Mouse (Mus musculus): ENCODE measurements around the gene Tmem151a. TPM values are rescaled to one million over a fixed set of nuclear protein-coding genes. Genes with fewer than 3 reads are reported as not detected.
A peak's percentile ranks its signal among the peaks of the same experiment; 100 is the strongest.

Gene Tmem151a
- total and polyA plus RNA-seq, 2 experiments from 2014 or later, result 37.0 to 46.2 TPM

GRCm38 (mm10) chr19:5051515-5051914 is 33.8 kb downstream of the Tmem151a start:
- no peak for TF ChIP-seq CTCF (IDR thresholded peaks at IDR 0.05; ENCODE audit: low read depth)
- Histone ChIP-seq H3K4me3 (ENCODE audit: low read depth, low read length) (no peak overlapping the region), H3K9me3 (ENCODE audit: low read length) (no peaks in the 10 kb centered on the region), H3K4me1 (ENCODE audit: insufficient read depth) (peaks cover 7% of the 10 kb centered on the region; the same call in 1 of the 2 replicates), H3K4me2 (ENCODE audit: low read depth) (no peak overlapping the region), H3K36me3 (ENCODE audit: insufficient read depth) (peaks cover 29% of the 10 kb centered on the region), H3K27me3 (ENCODE audit: insufficient read depth, low read length) (no peaks in the 10 kb centered on the region), H3K27ac (ENCODE audit: low read depth, low read length) (no peak overlapping the region), H3K9ac (no peak overlapping the region)
- WGBS, result 39% methylated on average over 3 of the region's 3 CpGs
- no peak for DNase-seq
- no peak for ATAC-seq

GRCm38 (mm10) chr19:5051031-5051430 is 34.3 kb downstream of the Tmem151a start:
- Histone ChIP-seq H3K4me3 (ENCODE audit: low read depth, low read length) (no peak overlapping the region), H3K4me2 (ENCODE audit: low read depth) (0 out of 2 replicates have a peak overlapping the region, but pooled peaks have one; percentile 1), H3K36me3 (ENCODE audit: insufficient read depth) (peaks cover 34% of the 10 kb centered on the region), H3K9me3 (ENCODE audit: low read length) (no peaks in the 10 kb centered on the region), H3K27me3 (ENCODE audit: insufficient read depth, low read length) (no peaks in the 10 kb centered on the region), H3K4me1 (ENCODE audit: insufficient read depth) (peaks cover 7% of the 10 kb centered on the region; the same call in 1 of the 2 replicates), H3K9ac (no peak overlapping the region), H3K27ac (ENCODE audit: low read depth, low read length) (no peak overlapping the region)
- ATAC-seq (no peak), DNase-seq (no peak)
- TF ChIP-seq CTCF (IDR thresholded peaks at IDR 0.05; ENCODE audit: low read depth), result no peak
- WGBS, result 14% methylated on average over 17 of the region's 17 CpGs

GRCm38 (mm10) chr19:5050047-5050905 is 35.1 kb downstream of the Tmem151a start, which contains the start of gene Rin1:
Gene Rin1 (plus strand): TSS chr19:5050481.
- Histone ChIP-seq H3K4me2 (ENCODE audit: low read depth) (peak within 1 kb of the TSS; percentile 15; the same call in 1 of the 2 replicates), H3K9me3 (ENCODE audit: low read length) (no peaks in the 10 kb centered on the region), H3K27me3 (ENCODE audit: insufficient read depth, low read length) (no peaks in the 10 kb centered on the region), H3K4me3 (ENCODE audit: low read depth, low read length) (no peak within 1 kb of the TSS), H3K36me3 (ENCODE audit: insufficient read depth) (peaks cover 39% of the 10 kb centered on the region), H3K4me1 (ENCODE audit: insufficient read depth) (peaks cover 7% of the 10 kb centered on the region; the same call in 1 of the 2 replicates), H3K27ac (ENCODE audit: low read depth, low read length) (peak within 1 kb of the TSS; percentile 47), H3K9ac (no peak within 1 kb of the TSS)
- TF ChIP-seq CTCF (IDR thresholded peaks at IDR 0.05; ENCODE audit: low read depth), result peak; percentile 62
- DNase-seq, result peak; percentile 82
- peak; percentile 93 for ATAC-seq
- WGBS, result 18% methylated on average over 13 of the region's 14 CpGs

- Histone ChIP-seq H3K4me3 (ENCODE audit: low read depth, low read length) (no peak overlapping the region), H3K36me3 (ENCODE audit: insufficient read depth) (peaks cover 39% of the 10 kb centered on the region), H3K9ac (no peak overlapping the region), H3K9me3 (ENCODE audit: low read length) (no peaks in the 10 kb centered on the region), H3K4me1 (ENCODE audit: insufficient read depth) (peaks cover 7% of the 10 kb centered on the region; the same call in 1 of the 2 replicates), H3K27me3 (ENCODE audit: insufficient read depth, low read length) (no peaks in the 10 kb centered on the region), H3K4me2 (ENCODE audit: low read depth) (no peak overlapping the region), H3K27ac (ENCODE audit: low read depth, low read length) (peak overlapping the region; percentile 47; the same call in 1 of the 2 replicates)
- DNase-seq (no peak), ATAC-seq (no peak)
- no peak for TF ChIP-seq CTCF (IDR thresholded peaks at IDR 0.05; ENCODE audit: low read depth)
- WGBS, result 80% methylated on average over 6 of the region's 6 CpGs
Observed at GRCm38 (mm10) chr19:5049325-5049724, 36.0 kb downstream of the Tmem151a start.

DNA sequence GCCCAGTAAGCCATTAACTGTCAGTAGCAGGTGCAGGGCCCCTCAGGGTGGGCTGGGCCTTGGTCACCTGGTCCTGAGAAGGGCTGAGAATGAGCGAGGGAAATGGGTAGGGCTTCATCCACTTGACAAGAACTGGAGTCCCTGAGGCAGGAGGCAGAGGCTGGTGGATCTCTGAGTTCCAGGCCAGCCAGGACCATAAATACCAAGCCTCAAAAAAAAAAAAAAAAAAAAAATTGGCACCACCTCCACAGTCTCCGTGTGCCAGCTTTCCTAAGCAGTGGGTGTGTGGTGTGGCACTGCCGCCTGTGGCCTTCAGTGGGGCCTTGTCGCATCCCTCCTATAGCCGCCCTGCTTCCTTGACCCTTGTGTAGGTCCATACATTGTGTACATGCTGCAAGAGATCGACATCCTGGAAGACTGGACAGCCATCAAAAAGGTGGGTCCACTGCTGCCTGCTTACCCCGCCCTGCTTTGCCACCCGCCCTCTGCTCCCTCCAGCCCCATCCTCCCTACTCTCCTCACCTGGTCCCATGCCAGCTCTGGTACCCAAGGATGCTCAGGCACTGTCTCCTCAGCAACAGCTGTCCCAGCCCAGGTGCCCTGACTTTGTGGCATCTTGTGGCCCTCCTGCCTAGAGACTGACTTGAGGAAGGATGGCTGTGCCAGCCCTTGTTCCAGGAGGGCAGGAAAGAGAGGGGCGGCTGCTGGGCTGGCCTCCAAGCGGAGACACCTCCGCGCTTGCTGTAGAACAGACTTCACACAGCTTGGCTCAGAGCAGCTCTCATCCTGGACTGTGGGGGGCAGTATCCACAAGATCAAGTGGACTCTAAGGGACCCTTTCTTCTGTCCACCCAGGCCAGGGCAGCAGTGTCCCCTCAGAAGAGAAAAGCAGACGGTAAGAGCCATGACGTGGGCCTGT is 36.9 kb downstream of the Tmem151a start:
- no peaks in the 10 kb centered on the region for H3K9me3 ChIP-seq (ENCODE audit: low read length)
- no peak overlapping the region for H3K27ac ChIP-seq (ENCODE audit: low read depth, low read length)
- TF ChIP-seq CTCF (IDR thresholded peaks at IDR 0.05; ENCODE audit: low read depth), result peak; percentile 10; the same call in 1 of the 2 replicates
- WGBS, result 81% methylated on average over 14 of the region's 14 CpGs
- DNase-seq, result no peak
- no peaks in the 10 kb centered on the region for H3K27me3 ChIP-seq (ENCODE audit: insufficient read depth, low read length)
- peaks cover 7% of the 10 kb centered on the region; the same call in 1 of the 2 replicates for H3K4me1 ChIP-seq (ENCODE audit: insufficient read depth)
- no peak overlapping the region for H3K4me2 ChIP-seq (ENCODE audit: low read depth)
- no peak for ATAC-seq
- no peak overlapping the region for H3K4me3 ChIP-seq (ENCODE audit: low read depth, low read length)
- H3K9ac ChIP-seq, result no peak overlapping the region
- peaks cover 45% of the 10 kb centered on the region for H3K36me3 ChIP-seq (ENCODE audit: insufficient read depth)

DNA sequence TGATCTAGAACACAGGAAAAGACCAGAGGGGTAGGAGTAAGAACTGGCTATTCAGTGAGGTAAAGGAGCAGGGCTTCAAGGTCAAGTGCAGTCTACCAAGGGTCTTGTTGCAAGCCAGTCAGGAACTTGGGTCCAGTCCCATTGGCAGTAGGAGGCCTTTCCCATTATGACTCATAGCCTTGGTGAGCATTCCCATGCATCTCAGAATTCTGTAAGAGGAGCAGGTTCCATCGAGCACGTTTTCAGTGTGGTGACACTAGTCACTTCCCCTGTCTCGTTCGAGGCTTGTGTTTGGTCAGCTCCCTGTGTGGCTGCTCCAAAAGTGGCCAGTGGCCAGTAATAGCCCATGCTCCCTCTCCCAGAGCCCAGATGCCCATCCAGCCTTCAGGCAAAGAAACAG is 39.8 kb downstream of the Tmem151a start:
- no peak overlapping the region for H3K4me2 ChIP-seq (ENCODE audit: low read depth)
- no peak overlapping the region for H3K27ac ChIP-seq (ENCODE audit: low read depth, low read length)
- no peaks in the 10 kb centered on the region for H3K9me3 ChIP-seq (ENCODE audit: low read length)
- no peak overlapping the region for H3K9ac ChIP-seq
- DNase-seq, result no peak
- no peak overlapping the region for H3K4me3 ChIP-seq (ENCODE audit: low read depth, low read length)
- WGBS, result 72% methylated on average over 4 of the region's 4 CpGs
- ATAC-seq, result no peak
- H3K4me1 ChIP-seq (ENCODE audit: insufficient read depth), result peaks cover 13% of the 10 kb centered on the region; the same call in 1 of the 2 replicates
- H3K36me3 ChIP-seq (ENCODE audit: insufficient read depth), result peaks cover 52% of the 10 kb centered on the region
- H3K27me3 ChIP-seq (ENCODE audit: insufficient read depth, low read length), result no peaks in the 10 kb centered on the region
- TF ChIP-seq CTCF (IDR thresholded peaks at IDR 0.05; ENCODE audit: low read depth), result no peak
